Mouse (Mus musculus) embryonic facial prominence, embryonic 15.5 days (tissue): Measurements from ENCODE around the gene Tdpoz1. TPM values are rescaled to one million over a fixed set of nuclear protein-coding genes. Genes with fewer than 3 reads are reported as not detected.
"Not testable (repeated sequence)": the region's sequence is repeated elsewhere in the genome, so short reads cannot be mapped to it uniquely, and the experiment has no call there.

Experiments used
- ATAC-seq: fragments of 200-750 bp; cut with Nextera tagmentation; 2 replicates; pipeline ENCODE4 v1.8.0; 2017; ENCODE audit warnings: low read depth, moderate TSS enrichment; ENCODE audit not compliant: insufficient number of reproducible peaks, low FRiP score, low TSS enrichment
- H3K27ac ChIP-seq: fragments of 300-500 bp; sonication (generic); replicated peaks from 2 replicates; pipeline ENCODE4 v1.5.1; 2015; ENCODE audit warnings: mild to moderate bottlenecking, inconsistent platforms
- H3K27me3 ChIP-seq: fragments of 300-500 bp; sonication (generic); 2 replicates; pipeline ENCODE4 v1.6.1; 2015; ENCODE audit warnings: inconsistent platforms
- H3K36me3 ChIP-seq: fragments of 300-500 bp; sonication (generic); 2 replicates; pipeline ENCODE4 v1.6.1; 2015; ENCODE audit warnings: mild to moderate bottlenecking, inconsistent platforms
- H3K4me1 ChIP-seq: fragments of 300-500 bp; sonication (generic); 2 replicates; pipeline ENCODE4 v1.6.1; 2015; ENCODE audit warnings: inconsistent platforms
- H3K4me2 ChIP-seq: fragments of 300-500 bp; sonication (generic); replicated peaks from 2 replicates; pipeline ENCODE4 v1.6.1; 2015; ENCODE audit warnings: mild to moderate bottlenecking, inconsistent platforms
- H3K4me3 ChIP-seq: fragments of 300-500 bp; sonication (generic); replicated peaks from 2 replicates; pipeline ENCODE4 v1.5.1; 2015; ENCODE audit warnings: mild to moderate bottlenecking, inconsistent platforms
- H3K9ac ChIP-seq: fragments of 300-500 bp; sonication (generic); 2 replicates; pipeline ENCODE4 v1.6.1; 2015; ENCODE audit warnings: inconsistent platforms
- H3K9me3 ChIP-seq: fragments of 300-500 bp; sonication (generic); replicated peaks from 2 replicates; pipeline ENCODE4 v1.6.1; 2016; ENCODE audit warnings: inconsistent platforms
- whole genome bisulfite sequencing: fragments of 180-500 bp; shearing (Covaris S2); methylation state at CpG from one replicate; pipeline ENCODE4 v1.1.7; 2015; 5-methylcytosine and 5-hydroxymethylcytosine counted together
- polyA plus RNA-seq: library from polyadenylated mRNA; unstranded; fragments of >200 nt; fragmentation: Nextera tagmentation; extraction: Ambion mirVana; gene quantifications from 2 replicates; pipeline ENCODE4 v1.2.1, GENCODE M21; 2015

Gene Tdpoz1
- not detected in 2 replicates for polyA plus RNA-seq

DNA sequence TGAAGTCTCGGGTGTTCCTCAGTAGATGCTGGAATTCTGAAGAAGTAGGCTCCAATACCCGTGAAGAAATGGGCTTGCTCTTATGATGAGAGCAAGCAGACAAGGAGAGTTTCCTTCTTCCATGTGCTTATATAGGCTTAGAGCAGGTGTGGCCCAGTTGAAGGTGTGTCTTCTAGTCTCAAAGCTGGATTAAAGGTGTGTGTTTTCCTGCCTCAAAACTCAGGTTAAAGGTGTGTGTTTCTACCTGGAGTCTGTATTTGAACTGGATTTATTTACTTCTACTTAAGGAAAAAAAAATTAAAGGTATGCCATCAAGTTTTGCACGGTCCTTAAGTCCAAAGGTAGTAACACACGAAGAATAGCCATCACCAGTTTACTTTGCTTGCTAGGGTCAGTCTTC lies at the start of gene Tdpoz1:
Gene Tdpoz1, minus strand, starts transcription at position 101 of the 400 bp plus-strand sequence.
- not testable (repeated sequence) for H3K36me3 ChIP-seq, H3K27ac ChIP-seq, H3K27me3 ChIP-seq, H3K9ac ChIP-seq, H3K9me3 ChIP-seq, H3K4me2 ChIP-seq, H3K4me1 ChIP-seq, H3K4me3 ChIP-seq, ATAC-seq
- 79% methylated on average over 3 of the region's 4 CpGs for WGBS

DNA sequence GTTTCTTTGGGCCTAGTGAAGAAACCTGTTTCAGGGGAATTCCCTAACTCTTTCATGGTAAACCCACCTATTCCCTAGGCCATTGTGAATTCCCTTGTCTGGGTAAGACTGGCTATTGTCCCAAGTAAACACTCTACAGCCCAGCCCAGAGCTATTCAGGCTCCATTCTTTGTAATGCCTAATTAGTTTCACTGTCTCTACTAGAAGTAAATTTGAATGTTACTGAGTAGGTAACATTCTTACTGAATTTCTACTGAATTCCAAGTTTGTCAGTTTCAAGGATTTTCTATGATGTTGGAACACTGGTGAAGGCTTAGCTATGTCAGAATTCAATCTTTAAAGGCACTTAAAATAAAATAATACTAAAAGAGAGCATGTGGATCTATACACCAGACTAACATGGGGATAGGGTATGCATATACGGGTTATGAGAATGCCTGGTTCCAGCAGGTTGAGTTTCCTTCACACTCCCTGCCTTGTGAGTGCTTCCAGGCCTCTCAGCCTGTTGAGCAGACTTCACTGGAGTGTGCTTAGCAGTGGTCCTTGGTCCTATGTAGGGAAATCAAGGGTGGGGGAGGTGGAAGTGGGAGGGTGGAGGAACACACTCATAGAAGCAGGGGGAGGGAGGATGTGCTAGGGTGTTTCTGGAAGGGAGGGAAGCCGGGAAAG lies 33.0 kb upstream of the Tdpoz1 start:
- ATAC-seq, H3K9me3 ChIP-seq, H3K4me1 ChIP-seq, H3K4me2 ChIP-seq, H3K36me3 ChIP-seq, H3K9ac ChIP-seq, H3K27me3 ChIP-seq, H3K4me3 ChIP-seq, H3K27ac ChIP-seq: not testable (repeated sequence)
- WGBS: 90% methylated on average over 2 of the region's 2 CpGs

DNA sequence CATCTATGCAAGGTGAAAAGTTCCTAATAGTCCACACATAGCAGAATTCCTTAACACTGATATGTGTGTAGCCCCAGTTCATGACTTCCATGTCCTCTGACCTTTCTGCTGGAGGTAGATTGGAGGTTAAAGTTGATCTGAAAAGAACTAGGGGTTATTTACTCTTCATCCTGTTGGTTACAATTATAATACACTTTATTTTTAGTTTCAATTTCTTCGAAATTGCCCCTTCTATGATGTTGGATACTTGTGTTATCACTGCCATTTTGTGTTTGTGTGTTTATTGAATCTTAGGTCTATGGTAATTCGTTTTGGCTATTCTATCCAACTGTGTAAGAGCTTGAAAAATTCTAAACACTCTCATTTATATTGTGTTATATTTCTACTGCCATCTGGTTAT lies 16.9 kb upstream of the Tdpoz1 start, which contains the start of gene Gm37596:
Gene Gm37596, minus strand, starts transcription at position 101 of the 400 bp plus-strand sequence.
- H3K4me3 ChIP-seq, ATAC-seq, H3K27ac ChIP-seq, H3K9me3 ChIP-seq, H3K4me2 ChIP-seq, H3K9ac ChIP-seq, H3K36me3 ChIP-seq, H3K4me1 ChIP-seq, H3K27me3 ChIP-seq: not testable (repeated sequence)
- 85% methylated on average over 1 of the region's 2 CpGs for WGBS

DNA sequence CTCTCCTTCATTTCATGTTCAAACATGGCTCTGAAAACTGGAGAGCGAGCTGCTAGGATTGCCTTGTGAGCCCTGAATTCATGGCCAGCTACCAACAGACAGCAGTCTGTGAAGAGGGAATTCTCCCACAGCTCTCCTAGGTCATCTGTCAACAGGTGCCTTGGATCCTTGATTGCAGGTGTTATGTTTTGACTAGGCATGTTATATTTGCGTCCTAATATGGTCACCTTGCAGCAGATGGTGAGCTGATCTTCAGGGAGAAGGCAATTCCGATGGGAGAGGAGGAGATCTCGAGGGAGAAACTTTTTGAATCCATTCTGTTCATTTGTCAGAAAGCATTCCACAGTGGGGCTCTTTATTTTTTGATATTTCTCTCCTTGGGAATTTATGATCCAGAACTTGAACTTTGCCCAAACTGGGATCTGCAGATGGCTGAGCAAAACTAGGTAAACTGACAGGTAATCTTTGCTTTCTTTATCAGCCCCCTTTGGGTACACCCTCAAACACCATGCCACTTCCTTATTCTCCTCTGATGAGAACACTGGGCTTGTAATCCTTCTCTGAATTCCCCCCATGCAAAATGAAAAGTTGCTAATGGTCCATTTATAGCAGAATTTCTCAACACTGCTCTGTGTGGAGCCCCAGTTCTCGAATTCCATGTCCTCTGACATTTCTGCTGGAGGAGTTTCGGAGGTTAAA lies 5.2 kb downstream of the Tdpoz1 start:
- not testable (repeated sequence) for H3K27ac ChIP-seq, H3K27me3 ChIP-seq, H3K9ac ChIP-seq, H3K4me3 ChIP-seq, H3K9me3 ChIP-seq, H3K4me2 ChIP-seq, H3K4me1 ChIP-seq, ATAC-seq, H3K36me3 ChIP-seq
- WGBS: 79% methylated on average over 5 of the region's 6 CpGs

DNA sequence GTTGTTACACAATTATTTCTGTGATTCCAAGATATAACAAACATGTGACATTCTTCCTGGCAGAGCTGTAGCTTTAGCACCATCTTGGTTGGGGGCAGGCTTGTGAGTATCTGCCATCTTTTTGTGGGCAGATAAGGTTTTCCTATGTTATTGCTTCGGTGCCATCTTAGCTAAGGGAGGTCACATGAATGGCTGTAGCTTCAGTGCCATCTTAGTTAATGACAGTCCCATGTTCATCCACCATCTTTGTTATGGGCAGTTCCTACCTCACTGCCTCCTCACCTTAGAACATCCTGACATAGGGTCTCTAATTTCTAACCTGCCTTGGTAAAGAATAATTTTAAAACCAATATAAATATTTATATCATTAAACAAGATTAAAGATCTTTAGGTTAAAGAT lies 21.9 kb downstream of the Tdpoz1 start:
- Histone ChIP-seq H3K4me2 (no peak overlapping the region), H3K27me3 (no peaks in the 10 kb centered on the region), H3K27ac (no peak overlapping the region), H3K4me1 (no peaks in the 10 kb centered on the region), H3K36me3 (no peaks in the 10 kb centered on the region), H3K9me3 (no peaks in the 10 kb centered on the region), H3K4me3 (no peak overlapping the region), H3K9ac (no peak overlapping the region)
- ATAC-seq: no peak
- 53% methylated on average over 1 of the region's 1 CpGs for WGBS

DNA sequence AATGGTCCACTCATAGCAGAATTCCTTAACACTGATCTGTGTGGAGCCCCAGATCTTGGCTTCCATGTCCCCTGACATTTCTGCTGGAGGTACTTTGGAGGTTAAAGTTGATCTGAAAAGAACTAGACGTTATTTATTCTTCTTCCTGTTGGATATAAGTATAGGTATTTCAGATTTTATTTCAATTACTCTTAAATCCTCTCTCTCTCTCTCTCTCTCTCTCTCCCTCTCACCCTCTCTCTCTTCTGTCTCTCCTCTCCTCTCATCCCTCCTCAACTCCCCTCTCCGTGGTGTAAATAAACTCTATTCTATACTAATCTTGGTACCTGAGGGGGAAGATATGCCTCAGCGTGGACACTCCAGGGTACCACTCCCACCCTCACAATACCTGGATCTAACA lies 23.5 kb downstream of the Tdpoz1 start, which contains the start of gene Tdpoz2:
Gene Tdpoz2, minus strand, starts transcription at position 101 of the 400 bp plus-strand sequence.
- ATAC-seq: no peak
- H3K27me3 ChIP-seq: no peaks in the 10 kb centered on the region
- H3K27ac ChIP-seq: no peak within 1 kb of the TSS
- H3K4me1 ChIP-seq: no peaks in the 10 kb centered on the region
- H3K36me3 ChIP-seq: no peaks in the 10 kb centered on the region
- no peak within 1 kb of the TSS for H3K4me3 ChIP-seq
- no peak within 1 kb of the TSS for H3K4me2 ChIP-seq
- WGBS: 70% methylated on average over 3 of the region's 3 CpGs
- no peaks in the 10 kb centered on the region for H3K9me3 ChIP-seq
- no peak within 1 kb of the TSS for H3K9ac ChIP-seq

DNA sequence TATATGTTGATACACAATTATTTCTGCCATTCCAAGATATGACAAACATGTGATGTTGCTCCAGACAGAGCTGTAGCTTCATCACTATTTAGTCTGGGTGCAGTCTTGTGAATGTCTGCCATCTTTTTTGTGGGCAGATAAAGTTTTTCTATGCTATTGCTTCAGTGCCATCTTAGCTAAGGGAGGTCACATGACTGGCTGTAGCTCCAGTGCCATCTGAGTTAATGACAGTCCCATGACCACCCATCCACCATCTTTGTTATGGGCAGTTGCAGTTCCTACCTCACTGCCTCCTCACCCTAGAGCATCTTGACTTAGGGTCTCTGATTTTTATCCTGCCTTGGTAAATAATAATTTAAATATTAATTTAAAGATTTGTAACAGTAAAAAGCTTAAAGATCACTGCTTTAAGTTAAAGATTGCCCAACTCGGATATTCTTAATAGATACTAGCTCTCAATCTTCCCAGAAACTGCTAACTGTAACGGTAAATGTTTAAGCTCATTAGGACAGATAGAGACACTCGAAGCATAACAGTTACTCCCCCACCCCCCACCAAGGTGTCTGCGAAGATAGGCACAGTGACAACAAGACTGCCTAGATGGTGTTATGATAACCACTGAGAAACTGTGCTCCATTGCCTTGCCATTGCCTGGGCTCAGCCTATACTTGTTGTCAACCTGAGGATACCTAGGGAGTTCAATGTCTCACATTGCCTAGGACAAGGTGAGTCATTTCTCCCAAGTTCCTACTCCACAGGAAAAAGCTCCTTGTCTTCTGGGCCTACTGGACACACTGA lies 45.0 kb downstream of the Tdpoz1 start:
- H3K4me1 ChIP-seq, H3K9me3 ChIP-seq, H3K4me3 ChIP-seq, H3K36me3 ChIP-seq, ATAC-seq, H3K4me2 ChIP-seq, H3K9ac ChIP-seq, H3K27ac ChIP-seq, H3K27me3 ChIP-seq: not testable (repeated sequence)
- 84% methylated on average over 4 of the region's 4 CpGs for WGBS

Other genes with a start within 250 kb of the Tdpoz1 start
- 21.3 and 45.7 TPM in 2 replicates for gene Tchh, start 234.0 kb downstream of the Tdpoz1 start, polyA plus RNA-seq
- gene Tchhl1, start 207.6 kb downstream of the Tdpoz1 start, polyA plus RNA-seq: 1.3 and 1.7 TPM in 2 replicates
- gene S100a11, start 155.8 kb downstream of the Tdpoz1 start, polyA plus RNA-seq: 1,723 and 1,932 TPM in 2 replicates
- 700 and 709 TPM in 2 replicates for gene S100a10, start 121.2 kb downstream of the Tdpoz1 start, polyA plus RNA-seq
- gene Tdpoz2, start 23.6 kb downstream of the Tdpoz1 start, polyA plus RNA-seq: not detected in 2 replicates
- gene Gm37596, start 16.8 kb upstream of the Tdpoz1 start, polyA plus RNA-seq: not detected in 2 replicates
- not detected in 2 replicates for gene Gm5773, start 96.7 kb upstream of the Tdpoz1 start, polyA plus RNA-seq
- gene Tdpoz4, start 120.1 kb upstream of the Tdpoz1 start, polyA plus RNA-seq: not detected in 2 replicates
- gene Tdpoz3, start 149.7 kb upstream of the Tdpoz1 start, polyA plus RNA-seq: not detected in 2 replicates